Mouse (Mus musculus) liver, postnatal 0 days (tissue): ENCODE results near the gene Thnsl2.

Source experiments
- CTCF ChIP-seq: sonication (generic); IDR thresholded peaks from 2 replicates; pipeline ENCODE4 v1.5.1; 2016; ENCODE audit warnings: antibody characterized with exemption, low read depth
- EP300 ChIP-seq: IDR thresholded peaks from 2 replicates; pipeline ENCODE4 v1.6.1; 2016; ENCODE audit warnings: antibody characterized with exemption, low read depth, mild to moderate bottlenecking

DNA sequence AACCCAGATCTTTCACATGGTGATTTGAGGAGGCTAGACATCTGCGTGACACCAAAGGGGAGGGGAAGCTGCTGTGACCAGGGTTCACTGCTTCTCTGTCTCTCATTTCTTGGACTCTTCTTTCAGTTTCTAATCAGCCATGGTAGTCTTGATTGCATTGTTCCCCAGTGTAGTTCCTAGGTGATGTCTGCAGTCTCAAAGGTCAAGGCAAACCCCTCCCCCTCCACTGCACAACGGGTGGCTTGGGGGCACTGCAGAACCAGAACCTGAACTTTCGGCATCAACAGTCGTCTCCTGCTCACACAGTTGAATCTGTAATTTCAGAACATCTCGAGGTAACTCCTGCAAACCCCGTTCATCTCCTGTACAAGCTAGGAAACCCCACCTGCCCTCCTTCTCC lies 4.1 kb upstream of the Thnsl2 start:
- TF ChIP-seq CTCF = no peak
- TF ChIP-seq EP300 = no peak
